Mouse (Mus musculus) CH12.LX (cell line): ENCODE measurements around the gene Dyrk3. TPM values are rescaled to one million over a fixed set of nuclear protein-coding genes. Genes with fewer than 3 reads are reported as not detected.
A peak's percentile ranks its signal among the peaks of the same experiment; 100 is the strongest.

Experiments used
- DNase-seq: peaks from one replicate; pipeline ENCODE4 v3.0.0-alpha.2; 2013; ENCODE audit errors: extremely low read depth
- H3K27ac ChIP-seq: 2 replicates; pipeline ENCODE4 v1.5.1; 2012; ENCODE audit warnings: low read depth, mild to moderate bottlenecking, control low read depth, moderate library complexity; ENCODE audit not compliant: insufficient read depth
- H3K27me3 ChIP-seq: replicated peaks from 2 replicates; pipeline ENCODE3; 2012; ENCODE audit warnings: inconsistent platforms
- H3K36me3 ChIP-seq, 2 experiments: replicated peaks in 1 of 2; 2 replicates each; pipeline versions ENCODE3 to v1.6.1; 2012; ENCODE audit warnings: inconsistent platforms in 1 of 2, low read length in 1 of 2, mild to moderate bottlenecking in 1 of 2, mixed read lengths in 1 of 2, moderate library complexity in 1 of 2; ENCODE audit not compliant: control insufficient read depth in 1 of 2, insufficient read depth in 1 of 2
- H3K4me1 ChIP-seq, 2 experiments: 2 replicates each; pipeline ENCODE4 v1.6.1; 2012; ENCODE audit warnings: inconsistent platforms in 1 of 2, moderate library complexity in 1 of 2; ENCODE audit not compliant: insufficient read depth in 2 of 2, control insufficient read depth in 1 of 2
- H3K4me2 ChIP-seq: 2 replicates; pipeline ENCODE4 v1.6.1; 2012; ENCODE audit warnings: low read depth, mild to moderate bottlenecking, control low read depth; ENCODE audit not compliant: poor library complexity, insufficient read depth, severe bottlenecking
- H3K4me3 ChIP-seq, 3 experiments: fragments of 150-350 bp in 1 of 3; sonication (generic) in 1 of 3; replicated peaks in 1 of 3; 2 replicates each; pipeline versions ENCODE3 to v1.5.1; 2011 to 2012; ENCODE audit warnings: low read depth in 2 of 3, low read length in 2 of 3, mild to moderate bottlenecking in 2 of 3, moderate library complexity in 2 of 3, control low read depth in 1 of 3, improper control_type of control experiment in 1 of 3, inconsistent platforms in 1 of 3, mixed read lengths in 1 of 3; ENCODE audit not compliant: poor library complexity in 1 of 3
- H3K79me2 ChIP-seq: replicated peaks from 2 replicates; pipeline ENCODE4 v1.6.1; 2012; ENCODE audit warnings: mild to moderate bottlenecking, moderate library complexity; ENCODE audit not compliant: control insufficient read depth, poor library complexity, insufficient read depth, severe bottlenecking; ENCODE audit errors: extremely low read depth
- H3K9ac ChIP-seq: 2 replicates; pipeline ENCODE4 v1.6.1; 2012; ENCODE audit warnings: low read depth, mild to moderate bottlenecking, control low read depth, moderate library complexity; ENCODE audit not compliant: insufficient read depth
- H3K9me3 ChIP-seq: replicated peaks from 2 replicates; pipeline ENCODE3; 2012; ENCODE audit warnings: low read length, inconsistent platforms, mixed read lengths
- BHLHE40 ChIP-seq: IDR thresholded peaks from 2 replicates; pipeline ENCODE4 v1.6.1; 2011; ENCODE audit warnings: mild to moderate bottlenecking, low read depth, low read length, improper control_type of control experiment
- CHD1 ChIP-seq: IDR thresholded peaks from 2 replicates; pipeline ENCODE4 v1.6.1; 2012; ENCODE audit warnings: low read depth, low read length, improper control_type of control experiment, inconsistent platforms
- CHD2 ChIP-seq: IDR thresholded peaks from 2 replicates; pipeline ENCODE4 v1.6.1; 2011; ENCODE audit warnings: low read length, improper control_type of control experiment
- CTCF ChIP-seq, 2 experiments: IDR thresholded peaks in 1 of 2; conservative IDR thresholded peaks in 1 of 2; 2 replicates each; pipeline ENCODE4 v1.5.1; 2011 to 2012; ENCODE audit warnings: low read depth in 2 of 2, low read length in 2 of 2, improper control_type of control experiment in 1 of 2, inconsistent platforms in 1 of 2, mild to moderate bottlenecking in 1 of 2, moderate library complexity in 1 of 2
- E2F4 ChIP-seq: IDR thresholded peaks from 2 replicates; pipeline ENCODE4 v1.6.1; 2011; ENCODE audit warnings: low read depth, low read length, improper control_type of control experiment; ENCODE audit not compliant: insufficient replicate concordance
- ELF1 ChIP-seq: IDR thresholded peaks from 2 replicates; pipeline ENCODE4 v1.6.1; 2014; ENCODE audit warnings: low read depth, mild to moderate bottlenecking, inconsistent platforms, low read length, improper control_type of control experiment
- EP300 ChIP-seq: IDR thresholded peaks from 2 replicates; pipeline ENCODE4 v1.6.1; 2011; ENCODE audit warnings: low read length, improper control_type of control experiment
- ETS1 ChIP-seq: conservative IDR thresholded peaks from 2 replicates; pipeline ENCODE4 v1.6.1; 2012; ENCODE audit warnings: low read depth, mild to moderate bottlenecking, inconsistent platforms, low read length, improper control_type of control experiment, moderate library complexity
- GABPA ChIP-seq: IDR thresholded peaks from 2 replicates; pipeline ENCODE4 v1.6.1; 2012; ENCODE audit warnings: low read depth, low read length, improper control_type of control experiment, inconsistent platforms; ENCODE audit not compliant: insufficient replicate concordance
- HCFC1 ChIP-seq: IDR thresholded peaks from 2 replicates; pipeline ENCODE4 v1.6.1; 2012; ENCODE audit warnings: low read depth, mild to moderate bottlenecking, inconsistent platforms, low read length, improper control_type of control experiment
- IRF4 ChIP-seq: IDR thresholded peaks from 2 replicates; pipeline ENCODE4 v1.6.1; 2014; ENCODE audit warnings: low read depth, mild to moderate bottlenecking, inconsistent platforms, low read length, improper control_type of control experiment
- JUN ChIP-seq: IDR thresholded peaks from 2 replicates; pipeline ENCODE4 v1.6.1; 2011; ENCODE audit warnings: low read depth, mild to moderate bottlenecking, low read length, improper control_type of control experiment, moderate library complexity; ENCODE audit not compliant: insufficient read depth
- JUND ChIP-seq: conservative IDR thresholded peaks from 2 replicates; pipeline ENCODE4 v1.6.1; 2011; ENCODE audit warnings: low read depth, low read length, improper control_type of control experiment
- KAT2A ChIP-seq: IDR thresholded peaks from 2 replicates; pipeline ENCODE4 v1.6.1; 2012; ENCODE audit warnings: low read length, improper control_type of control experiment, inconsistent platforms; ENCODE audit not compliant: insufficient replicate concordance
- MAFK ChIP-seq: IDR thresholded peaks from 2 replicates; pipeline ENCODE4 v1.6.1; 2011; ENCODE audit warnings: low read length, improper control_type of control experiment; ENCODE audit not compliant: insufficient replicate concordance
- MAX ChIP-seq: IDR thresholded peaks from 2 replicates; pipeline ENCODE4 v1.6.1; 2011; ENCODE audit warnings: low read length, improper control_type of control experiment
- MAZ ChIP-seq: IDR thresholded peaks from 2 replicates; pipeline ENCODE4 v1.6.1; 2012; ENCODE audit warnings: low read depth, mild to moderate bottlenecking, inconsistent platforms, low read length, improper control_type of control experiment, moderate library complexity
- MXI1 ChIP-seq: IDR thresholded peaks from 2 replicates; pipeline ENCODE4 v1.6.1; 2011; ENCODE audit warnings: mild to moderate bottlenecking, low read depth, low read length, improper control_type of control experiment
- MYC ChIP-seq: IDR thresholded peaks from 2 replicates; pipeline ENCODE4 v1.6.1; 2011; ENCODE audit warnings: low read depth, mild to moderate bottlenecking, improper control_type of control experiment, low read length
- NELFE ChIP-seq: IDR thresholded peaks from 2 replicates; pipeline ENCODE4 v1.6.1; 2011; ENCODE audit warnings: low read depth, low read length, improper control_type of control experiment
- NRF1 ChIP-seq: IDR thresholded peaks from 2 replicates; pipeline ENCODE4 v1.6.1; 2014; ENCODE audit warnings: low read depth, mild to moderate bottlenecking, inconsistent platforms, low read length, improper control_type of control experiment, moderate library complexity
- PAX5 ChIP-seq: IDR thresholded peaks from 2 replicates; pipeline ENCODE4 v1.6.1; 2012; ENCODE audit warnings: low read length, inconsistent platforms, mixed read lengths
- POLR2A ChIP-seq: IDR thresholded peaks from 2 replicates; pipeline ENCODE4 v1.6.1; 2011; ENCODE audit warnings: low read depth, mild to moderate bottlenecking, improper control_type of control experiment, low read length
- POLR2AphosphoS2 ChIP-seq: IDR thresholded peaks from 2 replicates; pipeline ENCODE4 v1.6.1; 2011; ENCODE audit warnings: low read depth, low read length, improper control_type of control experiment
- RAD21 ChIP-seq: IDR thresholded peaks from 2 replicates; pipeline ENCODE4 v1.6.1; 2011; ENCODE audit warnings: low read depth, mild to moderate bottlenecking, low read length, improper control_type of control experiment, moderate library complexity
- RCOR1 ChIP-seq: conservative IDR thresholded peaks from 2 replicates; pipeline ENCODE4 v1.6.1; 2012; ENCODE audit warnings: low read depth, mild to moderate bottlenecking, inconsistent platforms, low read length, improper control_type of control experiment
- SIN3A ChIP-seq: IDR thresholded peaks from 2 replicates; pipeline ENCODE4 v1.6.1; 2012; ENCODE audit warnings: low read length, improper control_type of control experiment, inconsistent platforms
- SMC3 ChIP-seq: IDR thresholded peaks from 2 replicates; pipeline ENCODE4 v1.6.1; 2011; ENCODE audit warnings: low read depth, low read length, improper control_type of control experiment
- TBP ChIP-seq: conservative IDR thresholded peaks from 2 replicates; pipeline ENCODE4 v1.6.1; 2011; ENCODE audit warnings: low read depth, low read length, improper control_type of control experiment
- TCF12 ChIP-seq: IDR thresholded peaks from 2 replicates; pipeline ENCODE4 v1.6.1; 2014; ENCODE audit warnings: low read depth, mild to moderate bottlenecking, inconsistent platforms, low read length, improper control_type of control experiment
- UBTF ChIP-seq: IDR thresholded peaks from 2 replicates; pipeline ENCODE4 v1.6.1; 2012; ENCODE audit warnings: low read depth, mild to moderate bottlenecking, inconsistent platforms, low read length, improper control_type of control experiment, moderate library complexity
- USF1 ChIP-seq: IDR thresholded peaks from 2 replicates; pipeline ENCODE4 v1.6.1; 2014; ENCODE audit warnings: low read depth, mild to moderate bottlenecking, inconsistent platforms, low read length, improper control_type of control experiment
- USF2 ChIP-seq: conservative IDR thresholded peaks from 2 replicates; pipeline ENCODE4 v1.6.1; 2011; ENCODE audit warnings: low read depth, low read length, improper control_type of control experiment
- ZC3H11A ChIP-seq: IDR thresholded peaks from 2 replicates; pipeline ENCODE4 v1.6.1; 2012; ENCODE audit warnings: low read depth, mild to moderate bottlenecking, inconsistent platforms, low read length, improper control_type of control experiment
- ZKSCAN1 ChIP-seq: IDR thresholded peaks from 2 replicates; pipeline ENCODE4 v1.6.1; 2012; ENCODE audit warnings: low read depth, inconsistent platforms, low read length, improper control_type of control experiment, borderline replicate concordance
- ZMIZ1 ChIP-seq: IDR thresholded peaks from 2 replicates; pipeline ENCODE4 v1.6.1; 2012; ENCODE audit warnings: low read depth, mild to moderate bottlenecking, inconsistent platforms, low read length, improper control_type of control experiment
- ZNF384 ChIP-seq: IDR thresholded peaks from 2 replicates; pipeline ENCODE4 v1.6.1; 2012; ENCODE audit warnings: low read depth, low read length, improper control_type of control experiment, inconsistent platforms
- dilution Hi-C: fragments of 300-500 bp; cut with MboI; formaldehyde crosslinking; loops from 2 replicates; pipeline ENCODE4 v1.14.3; 2020; ENCODE audit warnings: low sequenced_read_pairs; ENCODE audit not compliant: extremely low pct_unique_long_range_greater_than_20kb, extremely low pct_ligation_motif_present
- in situ Hi-C: fragments of 300-500 bp; cut with MboI; formaldehyde crosslinking; loops from 3 replicates; pipeline ENCODE4 v1.14.3; 2019; ENCODE audit warnings: low sequenced_read_pairs, low pct_ligation_motif_present, low pct_unique_long_range_greater_than_20kb, mixed read lengths
- polyA plus RNA-seq: library from polyadenylated mRNA; unstranded; fragments of >175 nt; gene quantifications from 2 replicates; pipeline ENCODE4 v1.2.1, GENCODE M21; 2012; ENCODE audit warnings: low read depth; ENCODE audit not compliant: insufficient read length
- total RNA-seq, 2 experiments: library from RNA; depleted of rRNA; stranded (reverse); fragments of 300-350 nt in 1 of 2; fragments of >200 nt in 1 of 2; gene quantifications; 2 replicates each; pipeline ENCODE4 v1.2.3; 2012 to 2014

Dyrk3 gene
- total and polyA plus RNA-seq, 3 experiments, result 6.4 to 10.1 (median 8.2) TPM

DNA sequence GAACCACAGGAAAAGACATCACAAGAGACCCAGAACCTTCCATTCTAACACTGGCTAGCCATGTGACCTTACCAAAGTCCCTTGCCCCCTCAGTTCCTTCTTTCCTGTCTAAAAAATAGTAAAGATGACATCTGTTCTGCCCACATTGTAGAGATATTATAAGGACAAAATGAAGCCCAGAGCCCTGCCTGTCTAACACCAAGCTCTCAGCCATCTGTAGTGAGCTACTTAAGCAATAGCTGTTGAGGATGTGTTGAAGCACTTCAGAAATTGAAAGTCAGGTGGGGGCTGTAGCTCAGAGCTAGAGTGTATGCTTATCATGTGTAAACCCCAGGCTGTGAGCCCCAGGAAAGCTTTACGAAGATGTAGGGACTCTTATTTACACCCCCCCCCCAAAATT lies 37.3 kb downstream of the Dyrk3 start (continued):
- TF ChIP-seq NELFE (no peak), MYC (no peak), SMC3 (no peak)

GRCm38 (mm10) chr1:131097700-131098094 lies 40.4 kb downstream of the Dyrk3 start, which contains the start of gene Mapkapk2:
TSS of gene Mapkapk2 (minus strand) at chr1:131097826.
- DNase-seq, result peak; percentile 89
- Histone ChIP-seq H3K79me2 (peaks cover 28% of the 10 kb centered on the region), H3K9ac (peak within 1 kb of the TSS; percentile 83), H3K9me3 (no peaks in the 10 kb centered on the region), H3K4me1 (peaks cover 0 to 37% of the 10 kb centered on the region in 2 experiments; a peak in 3 of 4 replicates), H3K27me3 (peaks cover 4% of the 10 kb centered on the region), H3K27ac (peak within 1 kb of the TSS; percentile 10), H3K4me3 (peak within 1 kb of the TSS; percentile 91 to 93 (median 93)), H3K4me2 (peak within 1 kb of the TSS; percentile 94), H3K36me3 (peaks cover 0 to 15% of the 10 kb centered on the region in 2 experiments)
- dilution Hi-C loops (no loop called here), in situ Hi-C loops (loop anchor here (5.0 kb wide), 1 partner anchor 35 kb away; no protein-coding TSS in a partner anchor)
- TF ChIP-seq ZC3H11A, result no peak
- TF ChIP-seq TBP, result peak; percentile 69; the same call in 1 of the 2 replicates
- TF ChIP-seq POLR2AphosphoS2, result peak; percentile 62; the same call in 1 of the 2 replicates
- peak; percentile 90 for TF ChIP-seq NELFE
- TF ChIP-seq KAT2A, result no peak
- TF ChIP-seq UBTF, result peak; percentile 79; the same call in 1 of the 2 replicates
- peak; percentile 89 for TF ChIP-seq POLR2A
- TF ChIP-seq CHD1, result no peak
- peak; percentile 58 for TF ChIP-seq ELF1
- no peak for TF ChIP-seq BHLHE40
- peak; percentile 62 for TF ChIP-seq TCF12
- no peak for TF ChIP-seq SMC3
- TF ChIP-seq CTCF (conservative IDR thresholded peaks at IDR 0.05 in 1 of 2, IDR thresholded peaks at IDR 0.05 in 1 of 2; ENCODE audit: low read depth in 2 of 2, low read length in 2 of 2), result no peak
- TF ChIP-seq ZMIZ1, result peak; percentile 92
- TF ChIP-seq CHD2, result peak; percentile 87
- TF ChIP-seq ZNF384, result no peak
- TF ChIP-seq E2F4, result peak; percentile 74; the same call in 1 of the 2 replicates
- TF ChIP-seq HCFC1, result peak; percentile 68
- TF ChIP-seq USF1, result no peak
- TF ChIP-seq USF2, result no peak; the same call in 1 of the 2 replicates
- TF ChIP-seq RAD21, result no peak
- 0 out of 2 replicates have a peak, but pooled peaks have one; percentile 28 for TF ChIP-seq NRF1
- no peak for TF ChIP-seq RCOR1
- TF ChIP-seq MYC, result no peak
- TF ChIP-seq IRF4, result peak; percentile 17; the same call in 1 of the 2 replicates
- peak; percentile 84 for TF ChIP-seq MXI1
- TF ChIP-seq JUN, result no peak
- no peak for TF ChIP-seq JUND
- TF ChIP-seq MAX, result no peak; the same call in 1 of the 2 replicates
- no peak for TF ChIP-seq PAX5
- TF ChIP-seq MAFK, result no peak
- peak; percentile 76 for TF ChIP-seq SIN3A
- 0 out of 2 replicates have a peak, but pooled peaks have one; percentile 10 for TF ChIP-seq ETS1
- TF ChIP-seq GABPA, result no peak
- no peak for TF ChIP-seq EP300
- TF ChIP-seq ZKSCAN1, result no peak
- TF ChIP-seq MAZ, result peak; percentile 85
